In genomic region chr10:20006333-20007093, GRCm38 (mm10) we compare ENCODE assay signal across 10 mouse cellular contexts.
DNase-seq lines count a peak whose midpoint lies in the region; ATAC-seq and TF ChIP-seq lines count a peak whose summit lies in the region.
"Had no signal": no experiment of that assay in that cellular context is flagged by ENCODE, and none has a peak within 500 bp of the region (broad histone marks: within the 10 kb centered on the region; RNA-seq: fewer than 3 reads in every experiment).

No protein-coding gene starts in this region.

- peak; percentile 37 for DNase-seq in forebrain, postnatal 0 days
- peak; percentile 34 to 54 for DNase-seq in left cerebral cortex, adult 18-20 months (ENCODE audit: low spot score in 2 of 2)
- DNase-seq in left cerebral cortex, adult 11 months (ENCODE audit: low spot score): no peak
- peak; percentile 13 to 27 for DNase-seq in layer of hippocampus, adult 2 months (ENCODE audit: low spot score in 2 of 2)
- peak; percentile 33 for DNase-seq in retina, postnatal 1 day
- no peak for DNase-seq in thymus, postnatal 10 days (ENCODE audit: low spot score in 2 of 2)
- DNase-seq: lung, adult 2 months had no signal

- H3K4me2 ChIP-seq in forebrain, postnatal 0 days (ENCODE audit: low read depth): peak overlapping the region; percentile 28; the same call in 1 of the 2 replicates
- no peak overlapping the region for H3K4me2 ChIP-seq in forebrain, embryonic 16.5 days (ENCODE audit: low read length)
- H3K4me2 ChIP-seq: stomach, embryonic 15.5 days had no signal

- H3K4me3 ChIP-seq in forebrain, postnatal 0 days (ENCODE audit: low read depth, low read length): no peak overlapping the region
- H3K4me3 ChIP-seq in forebrain, embryonic 16.5 days (replicated peaks; ENCODE audit: low read length): no peak overlapping the region
- peak overlapping the region; percentile 36 for H3K4me3 ChIP-seq in layer of hippocampus, adult 2 months
- H3K4me3 ChIP-seq: stomach, embryonic 15.5 days had no signal

- no peaks in the 10 kb centered on the region for H3K9me3 ChIP-seq in forebrain, postnatal 0 days (ENCODE audit: low read length)
- H3K9me3 ChIP-seq in forebrain, embryonic 16.5 days (ENCODE audit: control insufficient read depth, low read length): no peaks in the 10 kb centered on the region
- H3K9me3 ChIP-seq: stomach, embryonic 15.5 days had no signal

- no peaks in the 10 kb centered on the region for H3K27me3 ChIP-seq in forebrain, postnatal 0 days (ENCODE audit: insufficient read depth, low read length)
- H3K27me3 ChIP-seq in forebrain, embryonic 16.5 days (replicated peaks; ENCODE audit: control insufficient read depth, insufficient read depth, low read length): no peaks in the 10 kb centered on the region
- H3K27me3 ChIP-seq: stomach, embryonic 15.5 days had no signal

- H3K36me3 ChIP-seq in forebrain, postnatal 0 days (ENCODE audit: insufficient read depth): no peaks in the 10 kb centered on the region
- H3K36me3 ChIP-seq in forebrain, embryonic 16.5 days (ENCODE audit: control insufficient read depth, insufficient read depth): no peaks in the 10 kb centered on the region
- H3K36me3 ChIP-seq: stomach, embryonic 15.5 days had no signal

- peak overlapping the region; percentile 57 for H3K27ac ChIP-seq in forebrain, postnatal 0 days (ENCODE audit: low read depth, low read length)
- no peak overlapping the region for H3K27ac ChIP-seq in forebrain, embryonic 16.5 days (ENCODE audit: low read length)
- H3K27ac ChIP-seq in layer of hippocampus, adult 2 months: peak overlapping the region; percentile 53
- H3K27ac ChIP-seq: stomach, embryonic 15.5 days had no signal

- H3K4me1 ChIP-seq in forebrain, postnatal 0 days (ENCODE audit: insufficient read depth): peaks cover 8% of the 10 kb centered on the region; the same call in 1 of the 2 replicates
- H3K4me1 ChIP-seq in forebrain, embryonic 16.5 days (replicated peaks; ENCODE audit: control insufficient read depth, insufficient read depth, low read length): peaks cover 5% of the 10 kb centered on the region; the same call in 1 of the 2 replicates
- H3K4me1 ChIP-seq: stomach, embryonic 15.5 days had no signal

- H3K9ac ChIP-seq in forebrain, postnatal 0 days: no peak overlapping the region
- H3K9ac ChIP-seq in forebrain, embryonic 16.5 days (replicated peaks; ENCODE audit: low read depth, low read length): no peak overlapping the region
- H3K9ac ChIP-seq: stomach, embryonic 15.5 days had no signal

- 34% methylated on average over 17 of the region's 17 CpGs for WGBS in forebrain, postnatal 0 days
- 38% methylated on average over 17 of the region's 17 CpGs for WGBS in forebrain, embryonic 16.5 days

- peak; percentile 59 for ATAC-seq in forebrain, postnatal 0 days
- ATAC-seq in forebrain, embryonic 16.5 days: no peak
- no peak for ATAC-seq in granulocyte monocyte progenitor cell, adult 5-6 weeks (replicated peaks; ENCODE audit: poor library complexity, severe bottlenecking)

- TF ChIP-seq CTCF in forebrain, postnatal 0 days (IDR thresholded peaks at IDR 0.05; ENCODE audit: low read depth): no peak
- no peak for TF ChIP-seq CTCF in layer of hippocampus, adult 2 months (conservative IDR thresholded peaks at IDR 0.05)

Comparison
In these comparisons a context has a peak if more than half of its experiments do, and no peak if none do; other contexts are left out.
1. DNase-seq: peak in forebrain, postnatal 0 days (single experiment), left cerebral cortex, adult 18-20 months (2 of 2), layer of hippocampus, adult 2 months (2 of 2) and retina, postnatal 1 day (single experiment); none in left cerebral cortex, adult 11 months (single experiment) and thymus, postnatal 10 days (0 of 2).